Mouse (Mus musculus): ENCODE results near the gene Pitpnm2.

GRCm38 (mm10) chr5:124093120-124093794, 156.3 kb downstream of the Pitpnm2 start:
- TF ChIP-seq CTCF (IDR thresholded peaks at IDR 0.05; ENCODE audit: insufficient read depth, low read depth, low read length) (no peak), POLR2A (IDR thresholded peaks at IDR 0.05; ENCODE audit: insufficient read depth, low read depth, low read length) (no peak)
